ENCODE assay signal across 9 mouse cellular contexts in genomic region chr5:135167469-135167868, GRCm38 (mm10). TPM values are rescaled to one million over a fixed set of nuclear protein-coding genes. Genes with fewer than 3 reads are reported as not detected.
DNase-seq lines count a peak whose midpoint lies in the region; ATAC-seq and TF ChIP-seq lines count a peak whose summit lies in the region.
"Had no signal": no experiment of that assay in that cellular context is flagged by ENCODE, and none has a peak within 500 bp of the region (broad histone marks: within the 10 kb centered on the region; RNA-seq: fewer than 3 reads in every experiment).

No protein-coding gene starts in this region.

- no peak for TF ChIP-seq EP300 in stomach, postnatal 0 days (optimal IDR thresholded peaks at IDR 0.05)

- peaks cover 20% of the 10 kb centered on the region for H3K36me3 ChIP-seq in midbrain, embryonic 13.5 days
- H3K36me3 ChIP-seq in midbrain, postnatal 0 days (ENCODE audit: insufficient read depth, low read length), result peaks cover 6% of the 10 kb centered on the region
- peaks cover 38% of the 10 kb centered on the region for H3K36me3 ChIP-seq in limb, embryonic 15.5 days
- H3K36me3 ChIP-seq in stomach, postnatal 0 days (ENCODE audit: control insufficient read depth, insufficient read depth, low read length), result peaks cover 3% of the 10 kb centered on the region; the same call in 1 of the 2 replicates

- no peaks in the 10 kb centered on the region for H3K9me3 ChIP-seq in midbrain, embryonic 13.5 days
- H3K9me3 ChIP-seq in midbrain, postnatal 0 days (ENCODE audit: low read length), result no peaks in the 10 kb centered on the region
- no peaks in the 10 kb centered on the region for H3K9me3 ChIP-seq in limb, embryonic 15.5 days
- H3K9me3 ChIP-seq in stomach, postnatal 0 days (ENCODE audit: control insufficient read depth, low read length), result no peaks in the 10 kb centered on the region

- peak overlapping the region; percentile 98 for H3K27ac ChIP-seq in gastrocnemius, adult 2 months
- peak overlapping the region; percentile 99 for H3K27ac ChIP-seq in midbrain, embryonic 13.5 days
- no peak overlapping the region; the same call in 1 of the 2 replicates for H3K27ac ChIP-seq in midbrain, postnatal 0 days (ENCODE audit: low read depth, low read length)
- no peak overlapping the region for H3K27ac ChIP-seq in limb, embryonic 15.5 days
- peak overlapping the region; percentile 98; the same call in 1 of the 2 replicates for H3K27ac ChIP-seq in stomach, postnatal 0 days (replicated peaks)

- H3K9ac ChIP-seq in midbrain, embryonic 13.5 days (replicated peaks), result no peak overlapping the region
- no peak overlapping the region for H3K9ac ChIP-seq in midbrain, postnatal 0 days (replicated peaks; ENCODE audit: low read length, poor library complexity, severe bottlenecking)
- H3K9ac ChIP-seq in limb, embryonic 15.5 days, result no peak overlapping the region
- no peak overlapping the region for H3K9ac ChIP-seq in stomach, postnatal 0 days (ENCODE audit: low read length)

- 96% methylated on average over 4 of the region's 4 CpGs for WGBS in midbrain, embryonic 13.5 days
- WGBS in midbrain, postnatal 0 days, result 95% methylated on average over 4 of the region's 4 CpGs
- 91% methylated on average over 4 of the region's 4 CpGs for WGBS in limb, embryonic 15.5 days
- 90% methylated on average over 4 of the region's 4 CpGs for WGBS in stomach, postnatal 0 days

- H3K4me3 ChIP-seq in gastrocnemius, adult 2 months, result peak overlapping the region; percentile 97
- no peak overlapping the region for H3K4me3 ChIP-seq in midbrain, embryonic 13.5 days (replicated peaks)
- H3K4me3 ChIP-seq in midbrain, postnatal 0 days (ENCODE audit: low read depth, low read length), result no peak overlapping the region
- H3K4me3 ChIP-seq in limb, embryonic 15.5 days, result peak overlapping the region; percentile 65; the same call in 1 of the 2 replicates
- no peak overlapping the region for H3K4me3 ChIP-seq in stomach, postnatal 0 days (ENCODE audit: low read depth, low read length)

- peaks cover 14% of the 10 kb centered on the region for H3K4me1 ChIP-seq in midbrain, embryonic 13.5 days (replicated peaks)
- H3K4me1 ChIP-seq in midbrain, postnatal 0 days (ENCODE audit: insufficient read depth, low read length), result peaks cover 4% of the 10 kb centered on the region; the same call in 1 of the 2 replicates
- H3K4me1 ChIP-seq in limb, embryonic 15.5 days, result peaks cover 13% of the 10 kb centered on the region
- peaks cover 3% of the 10 kb centered on the region; the same call in 1 of the 2 replicates for H3K4me1 ChIP-seq in stomach, postnatal 0 days (replicated peaks; ENCODE audit: control insufficient read depth, insufficient read depth)

- intact Hi-C loops in gastrocnemius, adult 2 months (cut with DNase I), result no loop called here

- no peak for ATAC-seq in midbrain, embryonic 13.5 days
- ATAC-seq in midbrain, postnatal 0 days (ENCODE audit: low FRiP score), result no peak
- ATAC-seq in limb, embryonic 15.5 days (ENCODE audit: insufficient number of reproducible peaks, low FRiP score, low TSS enrichment, low read depth), result no peak
- ATAC-seq in stomach, postnatal 0 days (ENCODE audit: low FRiP score, low TSS enrichment), result no peak

- peak overlapping the region; percentile 73; the same call in 1 of the 2 replicates for H3K4me2 ChIP-seq in midbrain, embryonic 13.5 days (replicated peaks)
- H3K4me2 ChIP-seq in midbrain, postnatal 0 days (ENCODE audit: low read depth, low read length, poor library complexity, severe bottlenecking), result no peak overlapping the region
- no peak overlapping the region for H3K4me2 ChIP-seq in limb, embryonic 15.5 days
- no peak overlapping the region for H3K4me2 ChIP-seq in stomach, postnatal 0 days (replicated peaks; ENCODE audit: low read depth)

- no peak for TF ChIP-seq CTCF in gastrocnemius, adult 2 months (IDR thresholded peaks at IDR 0.05)
- no peak for TF ChIP-seq CTCF in midbrain, postnatal 0 days (IDR thresholded peaks at IDR 0.05)
- TF ChIP-seq CTCF in stomach, postnatal 0 days (IDR thresholded peaks at IDR 0.05; ENCODE audit: low read depth), result no peak

- no peak for DNase-seq in gastrocnemius, adult 2 months
- no peak for DNase-seq in gastrocnemius, postnatal 10 days
- DNase-seq in midbrain, postnatal 0 days (ENCODE audit: low spot score), result no peak
- no peak for DNase-seq in stomach, postnatal 0 days (ENCODE audit: low spot score)
- DNase-seq in ovary, postnatal 36 days (ENCODE audit: low spot score), result no peak
- DNase-seq in cerebellum, adult 11 months, result no peak
- DNase-seq: kidney, adult 11 months had no signal

- H3K27me3 ChIP-seq in midbrain, embryonic 13.5 days, result no peaks in the 10 kb centered on the region
- no peaks in the 10 kb centered on the region for H3K27me3 ChIP-seq in midbrain, postnatal 0 days (ENCODE audit: insufficient read depth, low read length)
- H3K27me3 ChIP-seq in limb, embryonic 15.5 days, result no peaks in the 10 kb centered on the region
- H3K27me3 ChIP-seq in stomach, postnatal 0 days (ENCODE audit: control insufficient read depth, insufficient read depth, low read length), result no peaks in the 10 kb centered on the region

RNA-seq across cellular contexts. Expression of gene Bcl7b, which starts 0.6 kb away (rescaled TPM):
- total RNA-seq in gastrocnemius, adult 2 months (2021), result 10 to 100 TPM; 28.3 to 28.6 TPM
- 10 to 100 TPM; 28.4 to 28.9 TPM for total RNA-seq in gastrocnemius, postnatal 10 days (2021)
- polyA plus RNA-seq in midbrain, embryonic 13.5 days (2015; fragmentation: Nextera tagmentation; extraction: Ambion mirVana), result 49.6 and 51.2 TPM in 2 replicates
- 20.0 and 33.2 TPM in 2 replicates for total RNA-seq in midbrain, postnatal 0 days (2014; rRNA removed)
- 39.2 and 39.7 TPM in 2 replicates for polyA plus RNA-seq in midbrain, postnatal 0 days (2015; fragmentation: Nextera tagmentation; extraction: Ambion mirVana)
- polyA plus RNA-seq in limb, embryonic 15.5 days (2015; fragmentation: Nextera tagmentation; extraction: Ambion mirVana), result 47.6 and 50.4 TPM in 2 replicates
- polyA plus RNA-seq in stomach, postnatal 0 days (2015; fragmentation: Nextera tagmentation; extraction: Ambion mirVana), result 46.4 and 50.4 TPM in 2 replicates

RNA-seq across cellular contexts. Expression of gene Tbl2, which starts 18.0 kb away (rescaled TPM):
- total RNA-seq in gastrocnemius, adult 2 months (2021), result 1 to 10 TPM; 8.8 to 9.1 TPM
- 10 to 100 TPM; 13.6 to 16.8 TPM for total RNA-seq in gastrocnemius, postnatal 10 days (2021)
- polyA plus RNA-seq in midbrain, embryonic 13.5 days (2015; fragmentation: Nextera tagmentation; extraction: Ambion mirVana), result 13.7 and 14.3 TPM in 2 replicates
- total RNA-seq in midbrain, postnatal 0 days (2014; rRNA removed), result 28.6 and 62.9 TPM in 2 replicates
- polyA plus RNA-seq in midbrain, postnatal 0 days (2015; fragmentation: Nextera tagmentation; extraction: Ambion mirVana), result 8.9 and 10.0 TPM in 2 replicates
- polyA plus RNA-seq in limb, embryonic 15.5 days (2015; fragmentation: Nextera tagmentation; extraction: Ambion mirVana), result 30.1 and 33.4 TPM in 2 replicates
- polyA plus RNA-seq in stomach, postnatal 0 days (2015; fragmentation: Nextera tagmentation; extraction: Ambion mirVana), result 9.9 and 11.6 TPM in 2 replicates

RNA-seq across cellular contexts. Expression of gene Baz1b, which starts 19.6 kb away (rescaled TPM):
- 10 to 100 TPM; 32.7 to 36.8 TPM for total RNA-seq in gastrocnemius, adult 2 months (2021)
- total RNA-seq in gastrocnemius, postnatal 10 days (2021), result 10 to 100 TPM; 29.0 to 39.2 TPM
- polyA plus RNA-seq in midbrain, embryonic 13.5 days (2015; fragmentation: Nextera tagmentation; extraction: Ambion mirVana), result 40.0 and 44.3 TPM in 2 replicates
- total RNA-seq in midbrain, postnatal 0 days (2014; rRNA removed), result 33.4 and 41.3 TPM in 2 replicates
- polyA plus RNA-seq in midbrain, postnatal 0 days (2015; fragmentation: Nextera tagmentation; extraction: Ambion mirVana), result 10.9 and 12.5 TPM in 2 replicates
- polyA plus RNA-seq in limb, embryonic 15.5 days (2015; fragmentation: Nextera tagmentation; extraction: Ambion mirVana), result 34.3 and 38.4 TPM in 2 replicates
- 9.6 and 10.2 TPM in 2 replicates for polyA plus RNA-seq in stomach, postnatal 0 days (2015; fragmentation: Nextera tagmentation; extraction: Ambion mirVana)

Comparison
In these comparisons a context has a peak if more than half of its experiments do, and no peak if none do; other contexts are left out.
1. H3K27ac ChIP-seq: peak in gastrocnemius, adult 2 months (single experiment), midbrain, embryonic 13.5 days (single experiment) and stomach, postnatal 0 days (single experiment); none in midbrain, postnatal 0 days (single experiment) and limb, embryonic 15.5 days (single experiment).
2. H3K4me3 ChIP-seq: peak in gastrocnemius, adult 2 months (single experiment) and limb, embryonic 15.5 days (single experiment); none in midbrain, embryonic 13.5 days (single experiment), midbrain, postnatal 0 days (single experiment) and stomach, postnatal 0 days (single experiment).